Mouse (Mus musculus): ENCODE data around the gene Caskin1. TPM values are rescaled to one million over a fixed set of nuclear protein-coding genes. Genes with fewer than 3 reads are reported as not detected.

The Caskin1 gene
- polyA plus RNA-seq, 1 experiment from 2014 or later: 3.6 TPM

GRCm38 (mm10) chr17:24532045-24532444 is 43.6 kb downstream of the Caskin1 start:
- peak overlapping the region; percentile 50; the same call in 1 of the 2 replicates for H3K4me3 ChIP-seq
- no peak for DNase-seq (ENCODE audit: low spot score)
- H3K27ac ChIP-seq: no peak overlapping the region
- no peaks in the 10 kb centered on the region for H3K27me3 ChIP-seq (ENCODE audit: low read depth, poor library complexity, severe bottlenecking)
- H3K4me1 ChIP-seq: peaks cover 55% of the 10 kb centered on the region
- WGBS: 74% methylated on average over 7 of the region's 7 CpGs
- H3K36me3 ChIP-seq: peaks cover 27% of the 10 kb centered on the region
- no peaks in the 10 kb centered on the region for H3K9me3 ChIP-seq (replicated peaks)

GRCm38 (mm10) chr17:24533099-24533992 is 44.9 kb downstream of the Caskin1 start:
- H3K27me3 ChIP-seq (ENCODE audit: low read depth, poor library complexity, severe bottlenecking): no peaks in the 10 kb centered on the region
- DNase-seq (ENCODE audit: low spot score): peak; percentile 89
- no peaks in the 10 kb centered on the region for H3K9me3 ChIP-seq (replicated peaks)
- peak overlapping the region; percentile 50 for H3K4me3 ChIP-seq
- peaks cover 27% of the 10 kb centered on the region for H3K36me3 ChIP-seq
- H3K4me1 ChIP-seq: peaks cover 64% of the 10 kb centered on the region
- peak overlapping the region; percentile 61; the same call in 1 of the 2 replicates for H3K27ac ChIP-seq
- 7% methylated on average over 53 of the region's 53 CpGs for WGBS

- H3K36me3 ChIP-seq: peaks cover 21% of the 10 kb centered on the region
- no peaks in the 10 kb centered on the region for H3K27me3 ChIP-seq (ENCODE audit: low read depth, poor library complexity, severe bottlenecking)
- DNase-seq (ENCODE audit: low spot score): no peak
- peak within 1 kb of the TSS; percentile 61; the same call in 1 of the 2 replicates for H3K27ac ChIP-seq
- peaks cover 59% of the 10 kb centered on the region for H3K4me1 ChIP-seq
- 90% methylated on average over 8 of the region's 8 CpGs for WGBS
- H3K4me3 ChIP-seq: peak within 1 kb of the TSS; percentile 50
- H3K9me3 ChIP-seq (replicated peaks): no peaks in the 10 kb centered on the region
Measured at GRCm38 (mm10) chr17:24534160-24534718, 45.8 kb downstream of the Caskin1 start, which contains the start of gene Rab26. Gene Rab26, minus strand, starts transcription at chr17:24534210.

GRCm38 (mm10) chr17:24535300-24535699 is 46.9 kb downstream of the Caskin1 start:
- Histone ChIP-seq H3K9me3 (replicated peaks) (no peaks in the 10 kb centered on the region), H3K4me1 (peaks cover 48% of the 10 kb centered on the region), H3K27ac (no peak overlapping the region), H3K27me3 (ENCODE audit: low read depth, poor library complexity, severe bottlenecking) (no peaks in the 10 kb centered on the region), H3K4me3 (no peak overlapping the region), H3K36me3 (peaks cover 11% of the 10 kb centered on the region)
- WGBS: 44% methylated on average over 5 of the region's 5 CpGs
- DNase-seq (ENCODE audit: low spot score): no peak

GRCm38 (mm10) chr17:24537536-24537935 is 49.1 kb downstream of the Caskin1 start:
- DNase-seq (ENCODE audit: low spot score): no peak
- H3K4me3 ChIP-seq: no peak overlapping the region
- no peaks in the 10 kb centered on the region for H3K36me3 ChIP-seq
- H3K27me3 ChIP-seq (ENCODE audit: low read depth, poor library complexity, severe bottlenecking): no peaks in the 10 kb centered on the region
- H3K9me3 ChIP-seq (replicated peaks): no peaks in the 10 kb centered on the region
- no peak overlapping the region for H3K27ac ChIP-seq
- peaks cover 27% of the 10 kb centered on the region for H3K4me1 ChIP-seq
- 50% methylated on average over 3 of the region's 3 CpGs for WGBS

GRCm38 (mm10) chr17:24538950-24539349 is 50.5 kb downstream of the Caskin1 start:
- Histone ChIP-seq H3K4me3 (no peak overlapping the region), H3K27me3 (ENCODE audit: low read depth, poor library complexity, severe bottlenecking) (no peaks in the 10 kb centered on the region), H3K27ac (no peak overlapping the region), H3K4me1 (peaks cover 13% of the 10 kb centered on the region), H3K9me3 (replicated peaks) (no peaks in the 10 kb centered on the region), H3K36me3 (no peaks in the 10 kb centered on the region)
- WGBS: 72% methylated on average over 8 of the region's 8 CpGs
- DNase-seq (ENCODE audit: low spot score): peak; percentile 52

GRCm38 (mm10) chr17:24540375-24540774 is 52.0 kb downstream of the Caskin1 start:
- DNase-seq (ENCODE audit: low spot score): peak; percentile 41
- Histone ChIP-seq H3K4me3 (no peak overlapping the region), H3K27ac (no peak overlapping the region), H3K36me3 (no peaks in the 10 kb centered on the region), H3K27me3 (ENCODE audit: low read depth, poor library complexity, severe bottlenecking) (peaks cover 8% of the 10 kb centered on the region; the same call in 1 of the 2 replicates), H3K9me3 (replicated peaks) (no peaks in the 10 kb centered on the region), H3K4me1 (peaks cover 18% of the 10 kb centered on the region)
- WGBS: 16% methylated on average over 3 of the region's 3 CpGs

- peaks cover 25% of the 10 kb centered on the region for H3K27me3 ChIP-seq (ENCODE audit: low read depth, poor library complexity, severe bottlenecking)
- H3K4me1 ChIP-seq: peaks cover 16% of the 10 kb centered on the region
- DNase-seq (ENCODE audit: low spot score): peak; percentile 40
- H3K27ac ChIP-seq: peak overlapping the region; percentile 56; the same call in 1 of the 2 replicates
- H3K4me3 ChIP-seq: peak overlapping the region; percentile 28
- 19% methylated on average over 12 of the region's 12 CpGs for WGBS
- H3K9me3 ChIP-seq (replicated peaks): no peaks in the 10 kb centered on the region
- no peaks in the 10 kb centered on the region for H3K36me3 ChIP-seq
Measured at GRCm38 (mm10) chr17:24544613-24545012, 56.2 kb downstream of the Caskin1 start.

- Histone ChIP-seq H3K36me3 (no peaks in the 10 kb centered on the region), H3K27ac (no peak overlapping the region), H3K4me3 (no peak overlapping the region), H3K9me3 (replicated peaks) (no peaks in the 10 kb centered on the region), H3K4me1 (peaks cover 18% of the 10 kb centered on the region), H3K27me3 (ENCODE audit: low read depth, poor library complexity, severe bottlenecking) (peaks cover 25% of the 10 kb centered on the region)
- DNase-seq (ENCODE audit: low spot score): no peak
- WGBS: 98% methylated on average over 2 of the region's 2 CpGs
Measured at GRCm38 (mm10) chr17:24545247-24545646, 56.8 kb downstream of the Caskin1 start.

GRCm38 (mm10) chr17:24546234-24546633 is 57.8 kb downstream of the Caskin1 start:
- Histone ChIP-seq H3K27ac (no peak overlapping the region), H3K9me3 (replicated peaks) (no peaks in the 10 kb centered on the region), H3K4me3 (no peak overlapping the region), H3K4me1 (peaks cover 27% of the 10 kb centered on the region), H3K36me3 (no peaks in the 10 kb centered on the region), H3K27me3 (ENCODE audit: low read depth, poor library complexity, severe bottlenecking) (peaks cover 25% of the 10 kb centered on the region)
- DNase-seq (ENCODE audit: low spot score): no peak
- WGBS: 91% methylated on average over 3 of the region's 3 CpGs

GRCm38 (mm10) chr17:24548435-24548834 is 60.0 kb downstream of the Caskin1 start:
- 44% methylated on average over 9 of the region's 9 CpGs for WGBS
- DNase-seq (ENCODE audit: low spot score): no peak
- H3K4me3 ChIP-seq: peak overlapping the region; percentile 77
- H3K27me3 ChIP-seq (ENCODE audit: low read depth, poor library complexity, severe bottlenecking): peaks cover 25% of the 10 kb centered on the region
- H3K36me3 ChIP-seq: no peaks in the 10 kb centered on the region
- peak overlapping the region; percentile 93 for H3K27ac ChIP-seq
- no peaks in the 10 kb centered on the region for H3K9me3 ChIP-seq (replicated peaks)
- peaks cover 37% of the 10 kb centered on the region for H3K4me1 ChIP-seq

- 5% methylated on average over 23 of the region's 23 CpGs for WGBS
- Histone ChIP-seq H3K27ac (peak overlapping the region; percentile 93), H3K27me3 (ENCODE audit: low read depth, poor library complexity, severe bottlenecking) (peaks cover 25% of the 10 kb centered on the region)
Measured at GRCm38 (mm10) chr17:24548921-24549617, 60.7 kb downstream of the Caskin1 start.

More at GRCm38 (mm10) chr17:24548921-24549617, 60.7 kb downstream of the Caskin1 start:
- H3K9me3 ChIP-seq (replicated peaks): no peaks in the 10 kb centered on the region
- peak overlapping the region; percentile 77 for H3K4me3 ChIP-seq
- peak; percentile 50 for DNase-seq (ENCODE audit: low spot score)
- H3K36me3 ChIP-seq: no peaks in the 10 kb centered on the region
- peaks cover 37% of the 10 kb centered on the region for H3K4me1 ChIP-seq

Measured in limb, embryonic 10.5 days (tissue).